15 mouse cellular contexts compared by ENCODE assay signal in the genomic region with DNA sequence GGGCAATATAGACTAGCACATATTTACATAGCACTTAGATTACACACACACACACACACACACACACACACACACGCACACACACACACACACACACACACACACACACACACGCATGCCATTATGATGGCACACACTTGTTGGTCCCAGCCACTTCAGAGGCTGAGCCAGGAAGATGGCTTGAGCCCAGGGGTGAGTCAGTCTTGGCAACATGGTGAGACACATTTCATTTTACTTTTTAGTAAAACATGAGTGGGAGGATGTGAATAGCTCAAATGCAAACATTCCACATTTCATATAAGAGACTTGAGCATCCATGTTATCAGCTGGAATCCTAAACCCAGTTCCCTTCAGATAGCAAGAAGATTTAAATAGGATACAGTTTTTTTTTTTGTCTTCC. TPM values are rescaled to one million over a fixed set of nuclear protein-coding genes. Genes with fewer than 3 reads are reported as not detected.
A peak's percentile ranks its signal among the peaks of the same experiment; 100 is the strongest.
DNase-seq lines count a peak whose midpoint lies in the region; ATAC-seq and TF ChIP-seq lines count a peak whose summit lies in the region.
"Had no signal": no experiment of that assay in that cellular context is flagged by ENCODE, and none has a peak within 500 bp of the region (broad histone marks: within the 10 kb centered on the region; RNA-seq: fewer than 3 reads in every experiment).

No protein-coding gene starts in this region.

- H3K27me3 ChIP-seq in MEL (ENCODE audit: control insufficient read depth in 1 of 2, insufficient read depth in 2 of 2, low read length in 2 of 2) = no peaks in the 10 kb centered on the region
- H3K27me3 ChIP-seq in heart, postnatal 0 days (ENCODE audit: control insufficient read depth, insufficient read depth, low read length) = no peaks in the 10 kb centered on the region

- no peak for TF ChIP-seq CTCF in MEL (IDR thresholded peaks at IDR 0.05 in 2 of 3, conservative IDR thresholded peaks at IDR 0.05 in 1 of 3; ENCODE audit: control insufficient read depth in 1 of 3, insufficient read depth in 1 of 3, low read depth in 2 of 3, low read length in 3 of 3, poor library complexity in 1 of 3, severe bottlenecking in 1 of 3)
- TF ChIP-seq CTCF in heart, postnatal 0 days (IDR thresholded peaks at IDR 0.05; ENCODE audit: low read depth) = no peak

- no peaks in the 10 kb centered on the region for H3K9me3 ChIP-seq in MEL (replicated peaks; ENCODE audit: insufficient read depth, low read length)
- no peaks in the 10 kb centered on the region for H3K9me3 ChIP-seq in heart, postnatal 0 days (replicated peaks; ENCODE audit: control insufficient read depth, low read length)
- H3K9me3 ChIP-seq: G1E had no signal

- H3K4me2 ChIP-seq in heart, postnatal 0 days (ENCODE audit: low read depth, low read length) = no peak overlapping the region
- H3K4me2 ChIP-seq: hindbrain, embryonic 14.5 days had no signal

- TF ChIP-seq POLR2A in MEL (IDR thresholded peaks at IDR 0.05; ENCODE audit: control insufficient read depth in 1 of 2, insufficient read depth in 1 of 2, low read depth in 1 of 2, low read length in 2 of 2, poor library complexity in 1 of 2) = no peak

- H3K4me1 ChIP-seq in MEL (ENCODE audit: control insufficient read depth in 1 of 2, insufficient read depth in 2 of 2, low read length in 2 of 2) = peaks cover 10 to 31% of the 10 kb centered on the region in 2 experiments
- peaks cover 5% of the 10 kb centered on the region for H3K4me1 ChIP-seq in heart, postnatal 0 days (ENCODE audit: control insufficient read depth, insufficient read depth)

- peak; percentile 43 for DNase-seq in adrenal gland, postnatal 25 days
- DNase-seq in adrenal gland, postnatal 10 days = no peak
- peak; percentile 17 to 21 for DNase-seq in left cerebral cortex, adult 18-20 months (ENCODE audit: low spot score in 2 of 2)
- no peak for DNase-seq in left cerebral cortex, adult 11 months (ENCODE audit: low spot score)
- no peak for DNase-seq in MEL (ENCODE audit: low read depth, low spot score)
- no peak for DNase-seq in heart, postnatal 0 days (ENCODE audit: low spot score)
- no peak for DNase-seq in spleen, postnatal 10 days (ENCODE audit: low spot score in 2 of 2)
- no peak for DNase-seq in thymus, postnatal 14 days
- DNase-seq: cerebellum, postnatal 14 days; kidney, adult 8-10 months; right cerebral cortex, postnatal 4 days; thymus, postnatal 4 days had no signal

- no peak for ATAC-seq in heart, postnatal 0 days (ENCODE audit: insufficient read depth, low read depth)

- H3K79me2 ChIP-seq in MEL (ENCODE audit: control insufficient read depth, insufficient read depth, low read length, poor library complexity) = no peaks in the 10 kb centered on the region

- 48% methylated on average over 2 of the region's 2 CpGs for WGBS in heart, postnatal 0 days

- no peak for TF ChIP-seq EP300 in MEL (IDR thresholded peaks at IDR 0.05; ENCODE audit: low read depth in 1 of 2, low read length in 2 of 2)
- no peak for TF ChIP-seq EP300 in heart, postnatal 0 days (IDR thresholded peaks at IDR 0.05; ENCODE audit: low read depth)

- peaks cover 0 to 25% of the 10 kb centered on the region in 2 experiments; a peak in 2 of 4 replicates for H3K36me3 ChIP-seq in MEL (ENCODE audit: control insufficient read depth in 1 of 2, insufficient read depth in 2 of 2, low read length in 2 of 2)
- H3K36me3 ChIP-seq in heart, postnatal 0 days (replicated peaks; ENCODE audit: control insufficient read depth, insufficient read depth, low read length) = no peaks in the 10 kb centered on the region

- TF ChIP-seq RAD21 in MEL (IDR thresholded peaks at IDR 0.05; ENCODE audit: low read depth, low read length) = no peak

- no peak overlapping the region for H3K4me3 ChIP-seq in MEL (ENCODE audit: control insufficient read depth in 1 of 2, insufficient read depth in 1 of 2, low read depth in 2 of 2, low read length in 2 of 2)
- H3K4me3 ChIP-seq in heart, postnatal 0 days (ENCODE audit: low read depth, low read length) = no peak overlapping the region

- peak overlapping the region; percentile 14; the same call in 1 of the 2 replicates for H3K27ac ChIP-seq in MEL (ENCODE audit: control insufficient read depth, low read depth, low read length)
- peak overlapping the region; percentile 78 for H3K27ac ChIP-seq in heart, postnatal 0 days (ENCODE audit: low read depth)
- H3K27ac ChIP-seq: hindbrain, embryonic 14.5 days; liver, embryonic 14.5 days had no signal

- H3K9ac ChIP-seq in MEL (ENCODE audit: control insufficient read depth, low read depth, low read length, poor library complexity, severe bottlenecking) = no peak overlapping the region
- H3K9ac ChIP-seq in heart, postnatal 0 days (replicated peaks; ENCODE audit: low read depth, low read length) = no peak overlapping the region
- H3K9ac ChIP-seq: hindbrain, embryonic 14.5 days; liver, embryonic 14.5 days had no signal

TF ChIP-seq in MEL, 35 proteins besides CTCF, POLR2A, EP300 and RAD21:
- peak; percentile 71 for TF ChIP-seq ZNF384 (IDR thresholded peaks at IDR 0.05; ENCODE audit: low read depth, low read length)
- no peak for TF ChIP-seq JUND (IDR thresholded peaks at IDR 0.05; ENCODE audit: low read depth, low read length)

RNA-seq across cellular contexts. Expression of a gene that starts 15.1 kb away (rescaled TPM):
- 108 and 116 TPM in 2 replicates for total RNA-seq in adrenal gland, postnatal 25 days (2021)
- 10 to 100 TPM; 61.1 to 81.8 TPM for total RNA-seq in adrenal gland, postnatal 10 days (2021)
- total RNA-seq in left cerebral cortex, adult 18-20 months (2021) = 1 to 10 TPM; 3.2 TPM
- 18.2 and 19.1 TPM in 2 replicates for total RNA-seq in MEL (2012; rRNA removed)
- polyA plus RNA-seq in MEL (2012; ENCODE audit: insufficient read depth in 1 of 2, insufficient read length in 2 of 2, low read depth in 1 of 2, low replicate concordance in 2 of 2, missing spikeins in 1 of 2) = 10 to 100 TPM in 1 of 2 experiments, not detected in 1; 32.7 TPM
- total RNA-seq in heart, postnatal 0 days (2014; rRNA removed; ENCODE audit: low replicate concordance) = 105 and 161 TPM in 2 replicates
- 62.1 and 63.9 TPM in 2 replicates for polyA plus RNA-seq in heart, postnatal 0 days (2015; fragmentation: Nextera tagmentation; extraction: Ambion mirVana)
- total RNA-seq: G1E had no signal

Comparison
In these comparisons a context has a peak if more than half of its experiments do, and no peak if none do; other contexts are left out.
1. DNase-seq: peak in adrenal gland, postnatal 25 days (single experiment) and left cerebral cortex, adult 18-20 months (2 of 2); none in adrenal gland, postnatal 10 days (single experiment), left cerebral cortex, adult 11 months (single experiment), MEL (single experiment), heart, postnatal 0 days (single experiment), spleen, postnatal 10 days (0 of 2) and thymus, postnatal 14 days (single experiment).